Mouse (Mus musculus): Measurements from ENCODE around the gene Mzt1. TPM values are rescaled to one million over a fixed set of nuclear protein-coding genes. Genes with fewer than 3 reads are reported as not detected.

Mzt1 gene
- 87.1 and 90.9 TPM in 2 replicates for polyA plus RNA-seq (2015; fragmentation: Nextera tagmentation; extraction: Ambion mirVana)

- under 1% methylated on average over 65 of the region's 81 CpGs for WGBS
- no peaks in the 10 kb centered on the region for H3K27me3 ChIP-seq
- H3K4me1 ChIP-seq: peaks cover 35% of the 10 kb centered on the region
- peak within 1 kb of the TSS; percentile 98 for H3K4me3 ChIP-seq
- peaks cover 2% of the 10 kb centered on the region for H3K36me3 ChIP-seq
- peak within 1 kb of the TSS; percentile 91 for H3K27ac ChIP-seq
- ATAC-seq (ENCODE audit: insufficient number of reproducible peaks, insufficient read depth, low FRiP score, low TSS enrichment, low read depth): peak; percentile 96
- H3K9me3 ChIP-seq: no peaks in the 10 kb centered on the region
- H3K4me2 ChIP-seq: peak within 1 kb of the TSS; percentile 67
- peak within 1 kb of the TSS; percentile 97 for H3K9ac ChIP-seq
These were observed at the start of gene Mzt1, which contains the start of gene Bora for GRCm38 (mm10) chr14:99046031-99046781. Gene Mzt1, minus strand, starts transcription at chr14:99046134. Gene Bora, plus strand, starts transcription at chr14:99046222.

DNA sequence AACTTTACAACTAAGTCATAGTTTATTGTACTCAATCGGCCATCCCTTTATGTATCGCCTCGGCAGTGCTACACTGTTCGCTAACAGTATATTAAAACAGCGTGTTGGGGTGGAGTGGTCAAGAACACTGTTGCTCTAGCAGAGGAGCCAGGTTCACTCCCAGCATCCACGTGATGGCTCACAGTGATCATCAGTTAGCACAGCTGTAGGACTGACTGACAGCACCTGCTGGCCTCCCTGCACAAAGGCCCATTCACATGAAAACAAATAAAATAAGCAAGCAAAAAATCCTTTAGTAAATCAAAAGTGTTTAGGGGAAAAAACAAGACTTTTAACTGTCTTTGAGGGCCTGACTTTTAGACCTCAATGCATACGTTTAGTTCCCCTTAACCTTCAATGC is 43.0 kb upstream of the Mzt1 start:
- no peak overlapping the region for H3K9ac ChIP-seq
- no peaks in the 10 kb centered on the region for H3K27me3 ChIP-seq
- H3K27ac ChIP-seq: no peak overlapping the region
- peaks cover 73% of the 10 kb centered on the region for H3K36me3 ChIP-seq
- ATAC-seq (ENCODE audit: insufficient number of reproducible peaks, insufficient read depth, low FRiP score, low TSS enrichment, low read depth): no peak
- no peaks in the 10 kb centered on the region for H3K4me1 ChIP-seq
- H3K4me3 ChIP-seq: no peak overlapping the region
- no peaks in the 10 kb centered on the region for H3K9me3 ChIP-seq
- WGBS: 91% methylated on average over 7 of the region's 7 CpGs
- H3K4me2 ChIP-seq: no peak overlapping the region

DNA sequence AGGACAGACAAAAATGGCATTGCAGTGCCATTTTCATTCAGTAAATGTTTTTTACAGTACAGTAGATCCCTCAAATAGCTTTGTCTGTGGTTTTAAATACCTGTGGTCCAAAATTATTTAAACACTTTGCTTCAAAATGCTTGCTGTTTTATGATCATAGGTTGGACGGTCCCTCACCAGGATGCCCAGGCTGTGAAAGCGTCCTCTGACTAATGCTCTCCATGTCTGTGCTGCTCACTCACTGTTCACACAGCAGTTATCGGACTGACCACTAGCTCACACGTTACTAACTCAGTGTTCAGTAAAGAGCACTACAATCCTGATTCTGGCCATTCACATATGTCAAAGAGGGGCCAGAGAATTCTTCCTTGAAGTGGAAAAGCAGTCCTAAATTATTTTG is 25.2 kb upstream of the Mzt1 start:
- Histone ChIP-seq H3K9ac (no peak overlapping the region), H3K4me2 (no peak overlapping the region), H3K9me3 (no peaks in the 10 kb centered on the region), H3K4me3 (no peak overlapping the region), H3K36me3 (peaks cover 59% of the 10 kb centered on the region), H3K4me1 (no peaks in the 10 kb centered on the region), H3K27me3 (no peaks in the 10 kb centered on the region), H3K27ac (no peak overlapping the region)
- WGBS: 87% methylated on average over 4 of the region's 4 CpGs
- no peak for ATAC-seq (ENCODE audit: insufficient number of reproducible peaks, insufficient read depth, low FRiP score, low TSS enrichment, low read depth)

DNA sequence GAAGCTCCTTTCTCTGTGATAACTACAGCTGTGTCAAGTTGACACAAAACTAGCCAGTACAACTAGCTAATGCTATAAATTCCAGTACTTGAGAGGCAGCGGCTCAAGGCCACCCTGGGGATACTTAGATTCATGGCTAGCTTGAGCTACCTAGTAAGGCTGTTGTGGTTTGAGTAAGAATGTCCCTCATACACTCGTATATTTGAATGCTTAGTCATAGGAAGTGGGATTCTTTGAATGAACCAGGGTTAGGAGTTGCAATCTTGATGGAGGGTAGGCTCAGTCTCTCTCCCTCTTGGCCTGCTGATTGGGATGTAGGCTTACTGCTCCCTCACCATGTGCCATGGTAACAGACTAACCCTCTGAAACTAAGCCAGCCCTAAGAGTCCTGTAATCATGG is 17.2 kb upstream of the Mzt1 start:
- no peaks in the 10 kb centered on the region for H3K27me3 ChIP-seq
- no peak for ATAC-seq (ENCODE audit: insufficient number of reproducible peaks, insufficient read depth, low FRiP score, low TSS enrichment, low read depth)
- no peaks in the 10 kb centered on the region for H3K9me3 ChIP-seq
- H3K4me3 ChIP-seq: no peak overlapping the region
- H3K9ac ChIP-seq: no peak overlapping the region
- no peak overlapping the region for H3K27ac ChIP-seq
- H3K36me3 ChIP-seq: peaks cover 57% of the 10 kb centered on the region
- no peaks in the 10 kb centered on the region for H3K4me1 ChIP-seq
- H3K4me2 ChIP-seq: no peak overlapping the region
- 97% methylated on average over 2 of the region's 2 CpGs for WGBS

GRCm38 (mm10) chr14:99060616-99061015 is 14.7 kb upstream of the Mzt1 start:
- 88% methylated on average over 12 of the region's 12 CpGs for WGBS
- Histone ChIP-seq H3K27ac (no peak overlapping the region), H3K4me2 (no peak overlapping the region), H3K27me3 (no peaks in the 10 kb centered on the region), H3K4me3 (no peak overlapping the region), H3K4me1 (no peaks in the 10 kb centered on the region), H3K9me3 (no peaks in the 10 kb centered on the region), H3K9ac (no peak overlapping the region), H3K36me3 (peaks cover 66% of the 10 kb centered on the region)
- no peak for ATAC-seq (ENCODE audit: insufficient number of reproducible peaks, insufficient read depth, low FRiP score, low TSS enrichment, low read depth)

- Histone ChIP-seq H3K27ac (no peak overlapping the region), H3K9ac (no peak overlapping the region), H3K4me1 (no peaks in the 10 kb centered on the region), H3K9me3 (no peaks in the 10 kb centered on the region), H3K4me2 (no peak overlapping the region), H3K27me3 (no peaks in the 10 kb centered on the region), H3K4me3 (no peak overlapping the region), H3K36me3 (peaks cover 63% of the 10 kb centered on the region)
- ATAC-seq (ENCODE audit: insufficient number of reproducible peaks, insufficient read depth, low FRiP score, low TSS enrichment, low read depth): no peak
- 84% methylated on average over 7 of the region's 7 CpGs for WGBS
These were observed 13.1 kb upstream of the Mzt1 start for GRCm38 (mm10) chr14:99058959-99059586.

DNA sequence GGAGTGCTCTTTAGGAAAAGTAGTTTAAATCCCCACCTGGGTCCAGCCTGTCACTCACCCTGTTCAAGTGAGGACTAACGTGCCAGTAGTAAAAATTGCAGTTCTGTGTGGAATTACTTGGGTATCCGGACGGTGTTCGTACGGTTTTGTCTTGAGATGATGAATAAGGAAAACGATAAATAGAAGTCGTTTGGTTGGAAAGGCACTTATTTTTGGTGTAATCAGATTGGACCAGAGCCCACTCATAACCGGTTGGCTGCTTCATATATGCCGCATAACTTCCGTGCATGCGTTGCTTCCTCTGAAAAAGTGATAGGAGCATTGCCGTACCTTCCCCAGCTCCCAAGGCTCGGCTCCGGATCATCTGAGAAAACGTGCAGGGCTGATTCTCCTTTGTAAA is 848 bp upstream of the Mzt1 start:
- Histone ChIP-seq H3K4me1 (peaks cover 31% of the 10 kb centered on the region), H3K4me3 (peak overlapping the region; percentile 98), H3K4me2 (peak overlapping the region; percentile 67), H3K27ac (peak overlapping the region; percentile 91), H3K9ac (peak overlapping the region; percentile 97), H3K9me3 (no peaks in the 10 kb centered on the region), H3K27me3 (no peaks in the 10 kb centered on the region), H3K36me3 (peaks cover 6% of the 10 kb centered on the region)
- no peak for ATAC-seq (ENCODE audit: insufficient number of reproducible peaks, insufficient read depth, low FRiP score, low TSS enrichment, low read depth)
- under 1% methylated on average over 15 of the region's 15 CpGs for WGBS

- peak; percentile 22; the same call in 1 of the 2 replicates for ATAC-seq (ENCODE audit: insufficient number of reproducible peaks, insufficient read depth, low FRiP score, low TSS enrichment, low read depth)
- H3K4me3 ChIP-seq: peak overlapping the region; percentile 98
- no peaks in the 10 kb centered on the region; the same call in 1 of the 2 replicates for H3K36me3 ChIP-seq
- peak overlapping the region; percentile 67 for H3K4me2 ChIP-seq
- H3K9ac ChIP-seq: peak overlapping the region; percentile 97
- WGBS: 1% methylated on average over 66 of the region's 70 CpGs
- peak overlapping the region; percentile 91 for H3K27ac ChIP-seq
- H3K27me3 ChIP-seq: no peaks in the 10 kb centered on the region
- no peaks in the 10 kb centered on the region for H3K9me3 ChIP-seq
- H3K4me1 ChIP-seq: peaks cover 35% of the 10 kb centered on the region
These were observed 430 bp downstream of the Mzt1 start for GRCm38 (mm10) chr14:99045378-99046030.

- WGBS: 8% methylated on average over 5 of the region's 5 CpGs
- peak overlapping the region; percentile 98 for H3K4me3 ChIP-seq
- peak overlapping the region; percentile 97 for H3K9ac ChIP-seq
These were observed 1.2 kb downstream of the Mzt1 start for GRCm38 (mm10) chr14:99044718-99045117.

GRCm38 (mm10) chr14:99044096-99044495 is 1.8 kb downstream of the Mzt1 start:
- Histone ChIP-seq H3K27ac (no peak overlapping the region), H3K4me2 (peak overlapping the region; percentile 67), H3K27me3 (no peaks in the 10 kb centered on the region), H3K9ac (peak overlapping the region; percentile 37), H3K9me3 (no peaks in the 10 kb centered on the region), H3K4me3 (peak overlapping the region; percentile 98), H3K36me3 (peaks cover 5% of the 10 kb centered on the region), H3K4me1 (peaks cover 35% of the 10 kb centered on the region)
- no peak for ATAC-seq (ENCODE audit: insufficient number of reproducible peaks, insufficient read depth, low FRiP score, low TSS enrichment, low read depth)
- WGBS: 44% methylated on average over 10 of the region's 10 CpGs

More at GRCm38 (mm10) chr14:99044718-99045117, 1.2 kb downstream of the Mzt1 start:
- no peaks in the 10 kb centered on the region for H3K9me3 ChIP-seq
- H3K36me3 ChIP-seq: no peaks in the 10 kb centered on the region
- H3K4me1 ChIP-seq: peaks cover 35% of the 10 kb centered on the region
- H3K4me2 ChIP-seq: peak overlapping the region; percentile 67
- no peak overlapping the region for H3K27ac ChIP-seq
- no peaks in the 10 kb centered on the region for H3K27me3 ChIP-seq
- no peak for ATAC-seq (ENCODE audit: insufficient number of reproducible peaks, insufficient read depth, low FRiP score, low TSS enrichment, low read depth)

GRCm38 (mm10) chr14:99043499-99043898 is 2.4 kb downstream of the Mzt1 start:
- Histone ChIP-seq H3K4me2 (peak overlapping the region; percentile 67), H3K4me3 (0 out of 2 replicates have a peak overlapping the region, but pooled peaks have one; percentile 98), H3K9ac (peak overlapping the region; percentile 37; the same call in 1 of the 2 replicates), H3K36me3 (peaks cover 10% of the 10 kb centered on the region), H3K9me3 (no peaks in the 10 kb centered on the region), H3K27ac (no peak overlapping the region), H3K27me3 (no peaks in the 10 kb centered on the region), H3K4me1 (peaks cover 32% of the 10 kb centered on the region)
- 33% methylated on average over 1 of the region's 1 CpGs for WGBS
- ATAC-seq (ENCODE audit: insufficient number of reproducible peaks, insufficient read depth, low FRiP score, low TSS enrichment, low read depth): no peak
